Mouse (Mus musculus) heart, postnatal 0 days (tissue): ENCODE results near the gene Hoxa13.

Source experiments
- CTCF ChIP-seq: IDR thresholded peaks from 2 replicates; pipeline ENCODE4 v1.5.1; 2016; ENCODE audit warnings: antibody characterized with exemption, control low read depth, low read depth
- EP300 ChIP-seq: IDR thresholded peaks from 2 replicates; pipeline ENCODE4 v1.6.1; 2016; ENCODE audit warnings: antibody characterized with exemption, low read depth

- TF ChIP-seq CTCF (no peak), EP300 (no peak)
Measured at GRCm38 (mm10) chr6:52208868-52209684, 51.6 kb downstream of the Hoxa13 start.
